Mouse (Mus musculus): ENCODE measurements at regions not wholly inside any gene's neighbourhood (a gene's known extent, or its start where the extent isn't known, plus 50 kb on each side); places are given as distances from the start of the nearest gene placed in this dataset.
A peak's percentile ranks its signal among the peaks of the same experiment; 100 is the strongest.

- DNase-seq (ENCODE audit: low read depth) = peak; percentile 83
Measured at GRCm38 (mm10) chr17:44420098-44421070, 232.0 kb downstream of the Clic5 start.

GRCm38 (mm10) chr17:44422161-44422560 is 233.8 kb downstream of the Clic5 start:
- DNase-seq (ENCODE audit: low read depth) = no peak

- DNase-seq (ENCODE audit: low read depth) = no peak
Measured at GRCm38 (mm10) chr17:44422865-44423264, 234.5 kb downstream of the Clic5 start.

- DNase-seq (ENCODE audit: low read depth) = no peak
Measured at GRCm38 (mm10) chr17:44423471-44423985, 235.1 kb downstream of the Clic5 start.

- DNase-seq (ENCODE audit: low read depth) = no peak
Measured at GRCm38 (mm10) chr17:44432524-44433295, 244.3 kb downstream of the Clic5 start.

GRCm38 (mm10) chr17:44433296-44433653 is 244.9 kb downstream of the Clic5 start:
- no peak for DNase-seq (ENCODE audit: low read depth)

- DNase-seq (ENCODE audit: low read depth) = no peak
Measured at GRCm38 (mm10) chr17:44436536-44437043, 248.2 kb downstream of the Clic5 start.

GRCm38 (mm10) chr17:44438526-44438925 is 250.1 kb downstream of the Clic5 start:
- DNase-seq (ENCODE audit: low read depth) = peak; percentile 65

- no peak for DNase-seq (ENCODE audit: low read depth)
Measured at GRCm38 (mm10) chr17:44443460-44443859, 255.1 kb downstream of the Clic5 start.

GRCm38 (mm10) chr17:44445361-44445760 is 257.0 kb downstream of the Clic5 start:
- peak; percentile 64 for DNase-seq (ENCODE audit: low read depth)

Measured in NIH3T3 (cell line).